ENCODE assay signal across 25 mouse cellular contexts in genomic region chr11:101034614-101035327, GRCm38 (mm10). TPM values are rescaled to one million over a fixed set of nuclear protein-coding genes. Genes with fewer than 3 reads are reported as not detected.
DNase-seq lines count a peak whose midpoint lies in the region; ATAC-seq and TF ChIP-seq lines count a peak whose summit lies in the region.
"Had no signal": no experiment of that assay in that cellular context is flagged by ENCODE, and none has a peak within 500 bp of the region (broad histone marks: within the 10 kb centered on the region; RNA-seq: fewer than 3 reads in every experiment).

No protein-coding gene starts in this region.

- no peak overlapping the region for H3K9ac ChIP-seq in liver, adult 2 months (ENCODE audit: low read depth, low read length)
- no peak overlapping the region for H3K9ac ChIP-seq in liver, embryonic 12.5 days
- H3K9ac ChIP-seq: forebrain, embryonic 13.5 days; limb, embryonic 12.5 days; liver, embryonic 14.5 days had no signal

- no peak overlapping the region for H3K4me2 ChIP-seq in liver, embryonic 12.5 days
- H3K4me2 ChIP-seq: forebrain, embryonic 13.5 days; heart, embryonic 11.5 days; limb, embryonic 12.5 days had no signal

- no peaks in the 10 kb centered on the region for H3K27me3 ChIP-seq in liver, adult 2 months (ENCODE audit: control insufficient read depth, insufficient read depth, low read length)
- no peaks in the 10 kb centered on the region for H3K27me3 ChIP-seq in liver, embryonic 12.5 days (replicated peaks)
- no peaks in the 10 kb centered on the region for H3K27me3 ChIP-seq in testis, adult 2 months (ENCODE audit: control insufficient read depth, insufficient read depth, low read length)
- H3K27me3 ChIP-seq: forebrain, embryonic 13.5 days; limb, embryonic 12.5 days had no signal

- H3K9me3 ChIP-seq in liver, embryonic 12.5 days (replicated peaks), result no peaks in the 10 kb centered on the region
- H3K9me3 ChIP-seq: forebrain, embryonic 13.5 days; G1E; limb, embryonic 12.5 days; midbrain, embryonic 10.5 days had no signal

- DNase-seq in frontal cortex, postnatal 36 days (ENCODE audit: low spot score in 2 of 2), result no peak
- peak; percentile 73 for DNase-seq in liver, adult 2 months (ENCODE audit: extremely low read depth, low read depth, low spot score)
- DNase-seq in testis, postnatal 10 days (ENCODE audit: low spot score), result no peak
- peak; percentile 20 for DNase-seq in testis, postnatal 14 days (ENCODE audit: low spot score)
- DNase-seq in MN1 (ENCODE audit: low spot score), result no peak
- DNase-seq: cerebellum, adult 9-10 months; heart, postnatal 10 days; kidney, adult 18-20 months; kidney, postnatal 14 days; right cerebral cortex, postnatal 25 days had no signal

- H3K4me3 ChIP-seq in liver, adult 2 months (ENCODE audit: insufficient read depth, low read depth, low read length), result no peak overlapping the region
- H3K4me3 ChIP-seq in liver, embryonic 12.5 days, result no peak overlapping the region
- H3K4me3 ChIP-seq in testis, adult 2 months (ENCODE audit: control insufficient read depth, low read depth, low read length), result no peak overlapping the region
- H3K4me3 ChIP-seq: erythroblast, embryonic 14.5 days; forebrain, embryonic 13.5 days; limb, embryonic 12.5 days; midbrain, embryonic 10.5 days had no signal

- no peak for TF ChIP-seq CTCF in liver, adult 2 months (IDR thresholded peaks at IDR 0.05; ENCODE audit: low read depth, low read length)
- no peak for TF ChIP-seq CTCF in testis, adult 2 months (IDR thresholded peaks at IDR 0.05; ENCODE audit: control insufficient read depth, insufficient read depth, insufficient replicate concordance, low read depth, low read length)

- no peak for TF ChIP-seq POLR2A in liver, adult 2 months (IDR thresholded peaks at IDR 0.05; ENCODE audit: extremely low read depth, insufficient read depth, low read length)
- TF ChIP-seq POLR2A in testis, adult 2 months (IDR thresholded peaks at IDR 0.05; ENCODE audit: control insufficient read depth, low read depth, low read length), result no peak

- H3K79me2 ChIP-seq in liver, adult 2 months (ENCODE audit: control insufficient read depth, insufficient read depth, low read length), result no peaks in the 10 kb centered on the region

- H3K4me1 ChIP-seq in liver, adult 2 months (ENCODE audit: control insufficient read depth, insufficient read depth, low read length), result peaks cover 1% of the 10 kb centered on the region; the same call in 1 of the 2 replicates
- H3K4me1 ChIP-seq in liver, embryonic 12.5 days, result no peaks in the 10 kb centered on the region
- no peaks in the 10 kb centered on the region for H3K4me1 ChIP-seq in testis, adult 2 months (ENCODE audit: control insufficient read depth, insufficient read depth, low read length)
- H3K4me1 ChIP-seq: forebrain, embryonic 13.5 days; limb, embryonic 12.5 days; midbrain, embryonic 10.5 days had no signal

- 0 out of 2 replicates have a peak, but pooled peaks have one; percentile 20 for ATAC-seq in frontal cortex, adult (ENCODE audit: low TSS enrichment)
- ATAC-seq in liver, embryonic 12.5 days, result no peak
- ATAC-seq: forebrain, embryonic 13.5 days had no signal

- H3K36me3 ChIP-seq in liver, adult 2 months (ENCODE audit: control insufficient read depth, insufficient read depth, low read length), result peaks cover 40% of the 10 kb centered on the region
- peaks cover 98% of the 10 kb centered on the region for H3K36me3 ChIP-seq in liver, embryonic 12.5 days
- no peaks in the 10 kb centered on the region for H3K36me3 ChIP-seq in testis, adult 2 months (ENCODE audit: control insufficient read depth, insufficient read depth, low read length)

- WGBS in liver, adult 2 months, result 58% methylated on average over 8 of the region's 8 CpGs
- 90% methylated on average over 8 of the region's 8 CpGs for WGBS in liver, embryonic 12.5 days (ENCODE audit: insufficient replicate concordance)

- no peak overlapping the region for H3K27ac ChIP-seq in liver, adult 2 months (replicated peaks; ENCODE audit: insufficient read depth, low read depth, low read length)
- H3K27ac ChIP-seq in liver, embryonic 12.5 days, result no peak overlapping the region
- peak overlapping the region; percentile 61 for H3K27ac ChIP-seq in testis, adult 2 months (ENCODE audit: control insufficient read depth, insufficient read depth, low read depth, low read length)
- H3K27ac ChIP-seq: forebrain, embryonic 13.5 days; limb, embryonic 12.5 days; liver, embryonic 14.5 days; macrophage; midbrain, embryonic 10.5 days had no signal

RNA-seq across cellular contexts. Expression of gene Atp6v0a1, which starts 25.5 kb away (rescaled TPM):
- total RNA-seq in liver, adult 2 months (2014; rRNA removed), result 21.5 and 26.8 TPM in 2 replicates
- polyA plus RNA-seq in liver, adult 2 months (2012; rRNA removed), result 37.7 and 39.2 TPM in 2 replicates
- 56.5 and 57.6 TPM in 2 replicates for polyA plus RNA-seq in liver, embryonic 12.5 days (2016; fragmentation: Nextera tagmentation; extraction: Ambion mirVana)
- polyA plus RNA-seq in testis, adult 2 months (2012; rRNA removed), result 18.1 and 23.7 TPM in 2 replicates

RNA-seq across cellular contexts. Expression of gene Naglu, which starts 35.0 kb away (rescaled TPM):
- 22.1 and 23.6 TPM in 2 replicates for total RNA-seq in liver, adult 2 months (2014; rRNA removed)
- polyA plus RNA-seq in liver, adult 2 months (2012; rRNA removed), result 33.8 and 38.8 TPM in 2 replicates
- polyA plus RNA-seq in liver, embryonic 12.5 days (2016; fragmentation: Nextera tagmentation; extraction: Ambion mirVana), result 6.3 and 7.0 TPM in 2 replicates
- 46.2 and 46.3 TPM in 2 replicates for polyA plus RNA-seq in testis, adult 2 months (2012; rRNA removed)

RNA-seq across cellular contexts. Expression of gene Hsd17b1, which starts 43.4 kb away (rescaled TPM):
- 0.27 and 0.37 TPM in 2 replicates for total RNA-seq in liver, adult 2 months (2014; rRNA removed)
- 0.12 and 0.37 TPM in 2 replicates for polyA plus RNA-seq in liver, adult 2 months (2012; rRNA removed)
- polyA plus RNA-seq in liver, embryonic 12.5 days (2016; fragmentation: Nextera tagmentation; extraction: Ambion mirVana), result 0.08 TPM in 1 of 2 replicates, not detected in the other
- 0.66 and 0.88 TPM in 2 replicates for polyA plus RNA-seq in testis, adult 2 months (2012; rRNA removed)
- polyA plus RNA-seq: embryonic facial prominence, embryonic 11.5 days; forebrain, embryonic 13.5 days; hindbrain, embryonic 11.5 days; limb, embryonic 12.5 days; midbrain, embryonic 10.5 days; neural tube, embryonic 11.5 days; stomach, embryonic 14.5 days had no signal

RNA-seq across cellular contexts. Expression of gene Coasy, which starts 47.6 kb away (rescaled TPM):
- 84.0 and 89.9 TPM in 2 replicates for total RNA-seq in liver, adult 2 months (2014; rRNA removed)
- polyA plus RNA-seq in liver, adult 2 months (2012; rRNA removed), result 182 and 194 TPM in 2 replicates
- 26.4 and 28.5 TPM in 2 replicates for polyA plus RNA-seq in liver, embryonic 12.5 days (2016; fragmentation: Nextera tagmentation; extraction: Ambion mirVana)
- polyA plus RNA-seq in testis, adult 2 months (2012; rRNA removed), result 21.0 and 21.7 TPM in 2 replicates

RNA-seq across cellular contexts. Expression of gene Mlx, which starts 52.3 kb away (rescaled TPM):
- total RNA-seq in liver, adult 2 months (2014; rRNA removed), result 33.5 and 34.4 TPM in 2 replicates
- polyA plus RNA-seq in liver, adult 2 months (2012; rRNA removed), result 34.8 and 39.8 TPM in 2 replicates
- polyA plus RNA-seq in liver, embryonic 12.5 days (2016; fragmentation: Nextera tagmentation; extraction: Ambion mirVana), result 34.9 and 35.7 TPM in 2 replicates
- polyA plus RNA-seq in testis, adult 2 months (2012; rRNA removed), result 6.4 and 6.7 TPM in 2 replicates

Comparison
In these comparisons a context has a peak if more than half of its experiments do, and no peak if none do; other contexts are left out.
1. DNase-seq: peak in liver, adult 2 months (single experiment) and testis, postnatal 14 days (single experiment); none in frontal cortex, postnatal 36 days (0 of 2), testis, postnatal 10 days (single experiment) and MN1 (single experiment).